Mouse (Mus musculus): ENCODE results near the gene Itgb8.

Itgb8 gene

GRCm38 (mm10) chr12:119147753-119148152, 90.8 kb downstream of the Itgb8 start:
- DNase-seq (ENCODE audit: low read depth, low spot score): no peak

- DNase-seq (ENCODE audit: low read depth, low spot score): no peak
Observed at GRCm38 (mm10) chr12:119146031-119146430, 92.6 kb downstream of the Itgb8 start.

GRCm38 (mm10) chr12:119137946-119138345, 100.7 kb downstream of the Itgb8 start:
- DNase-seq (ENCODE audit: low read depth, low spot score): no peak

- no peak for DNase-seq (ENCODE audit: low read depth, low spot score)
Observed at GRCm38 (mm10) chr12:119113522-119114135, 125.0 kb downstream of the Itgb8 start.

GRCm38 (mm10) chr12:119110091-119110490, 128.5 kb downstream of the Itgb8 start:
- no peak for DNase-seq (ENCODE audit: low read depth, low spot score)

All from brain, embryonic 18.5 days (tissue).